Mouse (Mus musculus) urinary bladder, postnatal 36 days (tissue): ENCODE measurements around the gene Vmn2r1.

ENCODE experiments used
- DNase-seq, 2 experiments: peaks; one replicate each; pipeline ENCODE4 v3.0.0; 2022; ENCODE audit warnings: low spot score in 2 of 2, mixed read lengths in 1 of 2

Gene Vmn2r1

DNA sequence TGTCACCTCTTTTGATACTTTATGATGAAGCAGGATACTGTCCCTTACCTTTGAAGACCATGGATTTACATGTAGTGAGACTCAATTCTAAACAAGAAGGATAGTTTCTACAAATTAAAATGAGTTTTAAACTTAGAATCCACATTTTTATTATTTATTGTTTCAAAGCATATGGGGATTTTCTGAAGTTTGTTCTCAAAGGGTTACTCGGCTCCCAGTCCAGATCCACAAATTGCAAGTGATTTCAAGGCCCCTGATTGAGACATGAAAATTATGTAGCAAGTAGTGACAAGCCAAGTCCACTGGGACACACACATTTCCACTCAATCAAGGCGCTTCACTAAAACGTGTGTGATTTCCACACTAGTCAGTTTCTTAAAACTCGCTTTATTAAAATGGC lies at the start of gene Vmn2r1:
Gene Vmn2r1, plus strand, starts transcription at position 301 of the 400 bp plus-strand sequence.
- no peak for DNase-seq

- DNase-seq, result no peak
Observed at GRCm38 (mm10) chr3:64038136-64038841, 43.1 kb upstream of the Vmn2r1 start.

DNA sequence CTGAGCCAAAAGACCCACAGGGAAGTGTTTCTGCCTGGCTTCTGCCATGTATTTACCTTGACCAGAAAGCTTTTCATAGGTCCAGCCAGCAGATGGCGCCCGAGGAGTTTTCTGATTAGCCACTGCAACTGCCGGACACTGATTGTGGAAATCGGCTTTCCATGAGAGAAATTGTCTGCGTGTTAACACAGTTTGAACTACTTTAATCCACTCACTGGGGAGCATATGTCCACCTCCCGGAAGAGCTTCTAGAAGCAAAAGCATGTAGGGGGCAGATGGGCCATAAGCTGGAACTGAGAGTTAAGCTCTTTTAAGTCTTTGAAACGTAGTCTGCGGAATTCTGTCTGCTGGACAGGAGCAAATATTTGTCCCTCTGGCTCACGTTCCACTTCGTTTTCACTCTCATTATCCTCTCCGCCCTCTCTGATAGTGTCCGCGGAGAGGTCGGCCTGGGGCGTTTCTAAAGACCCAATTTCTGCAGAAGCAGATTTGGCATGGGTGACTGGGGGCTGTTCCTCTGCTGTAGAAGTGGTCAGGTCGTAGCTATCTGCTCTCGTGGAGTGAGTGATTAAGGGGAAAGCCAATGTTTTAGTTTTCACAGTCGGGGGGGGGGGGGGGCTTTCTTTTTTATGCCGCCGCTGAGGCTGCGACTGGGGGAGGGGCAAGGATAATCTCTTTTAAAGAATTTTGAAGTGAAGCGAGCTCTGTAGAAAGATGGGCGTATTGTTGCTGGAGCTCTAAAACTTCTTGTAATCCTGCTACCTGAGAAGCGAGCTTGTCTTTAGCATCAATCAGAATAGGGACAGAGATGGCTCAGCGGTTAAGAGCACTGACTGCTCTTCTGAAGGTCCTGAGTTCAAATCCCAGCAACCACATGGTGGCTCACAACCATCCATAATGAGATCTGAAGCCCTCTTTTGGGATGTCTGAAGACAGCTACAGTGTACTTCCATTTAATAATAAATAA lies 41.2 kb upstream of the Vmn2r1 start:
- DNase-seq, result peak; percentile 78 to 82

- DNase-seq, result no peak
Observed at GRCm38 (mm10) chr3:64112707-64113106, 31.4 kb downstream of the Vmn2r1 start.

GRCm38 (mm10) chr3:64113352-64114046 lies 32.2 kb downstream of the Vmn2r1 start:
- no peak for DNase-seq

GRCm38 (mm10) chr3:64141878-64142508 lies 60.6 kb downstream of the Vmn2r1 start, which contains the start of gene Vmn2r2:
Gene Vmn2r2, minus strand, starts transcription at chr3:64141928.
- DNase-seq, result no peak
